Mouse (Mus musculus) lung, adult 2 months (tissue): ENCODE results near the gene C6. TPM values are rescaled to one million over a fixed set of nuclear protein-coding genes. Genes with fewer than 3 reads are reported as not detected.

ENCODE experiments used
- DNase-seq: peaks from one replicate; pipeline ENCODE4 v3.0.0; 2022
- H3K4me1 ChIP-seq: fragments of 200-500 bp; 2 replicates; pipeline ENCODE4 v1.6.1; 2011; ENCODE audit warnings: low read length; ENCODE audit not compliant: control insufficient read depth, insufficient read depth
- H3K4me3 ChIP-seq: fragments of 200-500 bp; replicated peaks from 2 replicates; pipeline ENCODE3; 2011; ENCODE audit warnings: low read depth, mild to moderate bottlenecking, control low read depth, low read length; ENCODE audit errors: extremely low read depth
- CTCF ChIP-seq: fragments of 200-500 bp; IDR thresholded peaks from 2 replicates; pipeline ENCODE4 v1.5.1; 2011; ENCODE audit warnings: mild to moderate bottlenecking, low read length, control low read depth; ENCODE audit not compliant: insufficient read depth
- POLR2A ChIP-seq: fragments of 200-500 bp; IDR thresholded peaks from 2 replicates; pipeline ENCODE4 v1.6.1; 2011; ENCODE audit warnings: low read depth, mild to moderate bottlenecking, control low read depth, low read length, borderline replicate concordance; ENCODE audit errors: extremely low read depth
- WGBS: fragments of 180-500 bp; shearing (Covaris S2); methylation state at CpG from one replicate; pipeline ENCODE4 v1.1.7; 2018; 5-methylcytosine and 5-hydroxymethylcytosine counted together
- polyA plus RNA-seq: library from polyadenylated mRNA; depleted of rRNA; stranded (reverse); fragments of >200 nt; gene quantifications from 2 replicates; pipeline ENCODE4 v1.2.3, GENCODE M21; 2012; rRNA removed

The C6 gene
- polyA plus RNA-seq, result 17.3 and 24.6 TPM in 2 replicates

GRCm38 (mm10) chr15:4726830-4727310 lies at the start of gene C6:
Gene C6, plus strand, starts transcription at chr15:4727175.
- DNase-seq, result no peak
- 69% methylated on average over 9 of the region's 9 CpGs for WGBS
- no peak within 1 kb of the TSS for H3K4me3 ChIP-seq
- no peak for TF ChIP-seq POLR2A
- no peak for TF ChIP-seq CTCF
- no peaks in the 10 kb centered on the region for H3K4me1 ChIP-seq

GRCm38 (mm10) chr15:4697604-4698003 lies 29.4 kb upstream of the C6 start:
- no peak for TF ChIP-seq CTCF
- no peak for TF ChIP-seq POLR2A
- no peak for DNase-seq
- H3K4me3 ChIP-seq, result no peak overlapping the region
- no peaks in the 10 kb centered on the region for H3K4me1 ChIP-seq
- 70% methylated on average over 4 of the region's 4 CpGs for WGBS

GRCm38 (mm10) chr15:4734150-4734549 lies 7.2 kb downstream of the C6 start:
- DNase-seq, result no peak
- H3K4me3 ChIP-seq, result no peak overlapping the region
- H3K4me1 ChIP-seq, result no peaks in the 10 kb centered on the region
- TF ChIP-seq CTCF, result no peak
- TF ChIP-seq POLR2A, result no peak
- 68% methylated on average over 1 of the region's 1 CpGs for WGBS

- H3K4me3 ChIP-seq, result no peak overlapping the region
- no peaks in the 10 kb centered on the region for H3K4me1 ChIP-seq
- no peak for DNase-seq
- TF ChIP-seq CTCF (no peak), POLR2A (no peak)
- whole genome bisulfite sequencing, result 88% methylated on average over 2 of the region's 2 CpGs
These were observed 8.1 kb downstream of the C6 start for GRCm38 (mm10) chr15:4734996-4735609.

GRCm38 (mm10) chr15:4747656-4748055 lies 20.7 kb downstream of the C6 start:
- Histone ChIP-seq H3K4me1 (no peaks in the 10 kb centered on the region), H3K4me3 (no peak overlapping the region)
- WGBS, result 76% methylated on average over 3 of the region's 3 CpGs
- no peak for TF ChIP-seq POLR2A
- TF ChIP-seq CTCF, result no peak
- DNase-seq, result no peak

- DNase-seq, result no peak
- no peak overlapping the region for H3K4me3 ChIP-seq
- WGBS, result 41% methylated on average over 3 of the region's 3 CpGs
- TF ChIP-seq CTCF (no peak), POLR2A (no peak)
- no peaks in the 10 kb centered on the region for H3K4me1 ChIP-seq
These were observed 63.4 kb downstream of the C6 start for GRCm38 (mm10) chr15:4790378-4790777.

- Histone ChIP-seq H3K4me1 (peaks cover 2% of the 10 kb centered on the region; the same call in 1 of the 2 replicates), H3K4me3 (no peak overlapping the region)
- DNase-seq, result no peak
- WGBS, result 48% methylated on average over 4 of the region's 4 CpGs
- TF ChIP-seq POLR2A, result no peak
These were observed 69.9 kb downstream of the C6 start for GRCm38 (mm10) chr15:4796861-4797260.

GRCm38 (mm10) chr15:4804256-4804655 lies 77.3 kb downstream of the C6 start:
- H3K4me3 ChIP-seq, result no peak overlapping the region
- no peak for DNase-seq
- 81% methylated on average over 2 of the region's 2 CpGs for WGBS

GRCm38 (mm10) chr15:4808131-4808530 lies 81.2 kb downstream of the C6 start:
- no peak for TF ChIP-seq CTCF
- TF ChIP-seq POLR2A, result no peak
- Histone ChIP-seq H3K4me1 (no peaks in the 10 kb centered on the region), H3K4me3 (no peak overlapping the region)
- no peak for DNase-seq
- 65% methylated on average over 5 of the region's 5 CpGs for WGBS

More at GRCm38 (mm10) chr15:4804256-4804655, 77.3 kb downstream of the C6 start:
- TF ChIP-seq POLR2A (no peak), CTCF (no peak)
- no peaks in the 10 kb centered on the region for H3K4me1 ChIP-seq

GRCm38 (mm10) chr15:4814976-4815375 lies 88.0 kb downstream of the C6 start:
- no peak for DNase-seq
- H3K4me1 ChIP-seq, result no peaks in the 10 kb centered on the region
- H3K4me3 ChIP-seq, result no peak overlapping the region
- TF ChIP-seq CTCF, result no peak
- TF ChIP-seq POLR2A, result no peak
- WGBS, result 90% methylated on average over 5 of the region's 5 CpGs
